Mouse (Mus musculus) forebrain, embryonic 14.5 days (tissue): ENCODE measurements around the gene Gga3. TPM values are rescaled to one million over a fixed set of nuclear protein-coding genes. Genes with fewer than 3 reads are reported as not detected.
A peak's percentile ranks its signal among the peaks of the same experiment; 100 is the strongest.

Source experiments
- ATAC-seq: fragments of 200-750 bp; cut with Nextera tagmentation; 2 replicates; pipeline ENCODE4 v1.8.0; 2017; ENCODE audit warnings: mild to moderate bottlenecking, moderate library complexity
- DNase-seq: peaks from one replicate; pipeline ENCODE4 v3.0.0-alpha.2; 2015; ENCODE audit warnings: low spot score
- H3K27ac ChIP-seq: fragments of 300-500 bp; sonication (generic); 2 replicates; pipeline ENCODE4 v1.5.1; 2014; ENCODE audit warnings: low read depth, mild to moderate bottlenecking, control low read depth, low read length, moderate library complexity
- H3K27me3 ChIP-seq: fragments of 300-500 bp; sonication (generic); replicated peaks from 2 replicates; pipeline ENCODE4 v1.6.1; 2014; ENCODE audit warnings: low read length, control low read depth, mixed read lengths; ENCODE audit not compliant: control insufficient read depth, insufficient read depth
- H3K36me3 ChIP-seq: fragments of 300-500 bp; sonication (generic); 2 replicates; pipeline ENCODE4 v1.6.1; 2014; ENCODE audit warnings: low read length, control low read depth; ENCODE audit not compliant: control insufficient read depth, insufficient read depth
- H3K4me1 ChIP-seq: fragments of 300-500 bp; sonication (generic); 2 replicates; pipeline ENCODE4 v1.6.1; 2014; ENCODE audit warnings: antibody characterized with exemption, low read length, control low read depth; ENCODE audit not compliant: control insufficient read depth, insufficient read depth
- H3K4me2 ChIP-seq: fragments of 300-500 bp; sonication (generic); 2 replicates; pipeline ENCODE4 v1.6.1; 2014; ENCODE audit warnings: mild to moderate bottlenecking, control low read depth, low read length
- H3K4me3 ChIP-seq: fragments of 300-500 bp; sonication (generic); 2 replicates; pipeline ENCODE4 v1.5.1; 2014; ENCODE audit warnings: low read depth, low read length, control low read depth
- H3K9ac ChIP-seq: fragments of 300-500 bp; sonication (generic); 2 replicates; pipeline ENCODE4 v1.6.1; 2014; ENCODE audit warnings: mild to moderate bottlenecking, low read length, control low read depth, moderate library complexity
- H3K9me3 ChIP-seq: fragments of 300-500 bp; sonication (generic); replicated peaks from 2 replicates; pipeline ENCODE4 v1.6.1; 2016; ENCODE audit warnings: low read length, control low read depth, mixed read lengths; ENCODE audit not compliant: control insufficient read depth
- WGBS: fragments of 180-500 bp; shearing (Covaris S2); extraction: QIAGEN DNeasy Blood & Tissue Kit; methylation state at CpG from one replicate; pipeline ENCODE4 v1.1.7; 2014; 5-methylcytosine and 5-hydroxymethylcytosine counted together
- polyA plus RNA-seq: library from polyadenylated mRNA; unstranded; fragments of >200 nt; fragmentation: Nextera tagmentation; extraction: Ambion mirVana; gene quantifications from 2 replicates; pipeline ENCODE4 v1.2.1, GENCODE M21; 2014

The Gga3 gene
- polyA plus RNA-seq, 1 experiment from 2014 or later, result 18.1 TPM

DNA sequence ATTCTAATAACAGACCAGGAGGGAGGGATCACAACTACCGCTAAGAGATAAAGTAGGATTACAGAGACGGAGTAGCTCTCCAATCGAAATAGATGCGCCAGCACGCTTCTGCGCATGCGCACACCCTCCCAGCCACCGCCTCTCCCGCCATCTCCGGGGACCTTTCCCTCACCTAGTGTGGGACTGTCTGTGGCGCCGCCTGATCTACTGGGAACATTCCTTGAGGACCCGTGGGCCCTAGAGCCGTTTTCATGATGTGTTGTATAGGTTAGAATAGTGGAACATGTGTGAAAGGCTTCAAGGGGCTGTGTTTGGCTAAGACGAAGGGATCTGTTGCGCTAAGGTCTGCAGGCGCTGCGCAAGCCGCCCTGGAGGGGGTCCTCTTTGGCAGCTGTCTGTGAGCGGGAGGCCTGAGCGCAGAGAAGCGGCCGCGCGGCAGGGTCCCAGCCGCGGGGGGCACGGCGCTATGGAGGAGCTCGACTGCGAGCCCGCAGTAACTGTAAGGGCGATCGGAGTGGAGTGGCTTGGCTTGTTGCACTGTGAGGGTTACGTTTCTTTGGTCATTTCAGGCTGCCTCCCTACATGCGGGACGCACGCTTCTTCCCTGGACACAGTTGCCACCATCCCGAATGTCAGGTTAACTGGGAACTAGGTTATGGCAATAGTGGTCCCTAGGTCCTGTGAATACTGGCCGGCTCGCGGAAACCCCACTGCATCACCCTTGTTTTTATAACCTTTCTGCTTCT is 39.6 kb downstream of the Gga3 start, which contains the start of gene Nup85:
TSS of gene Nup85 (plus strand) at position 371 of the 746 bp plus-strand sequence.
- H3K4me1 ChIP-seq, result peaks cover 7% of the 10 kb centered on the region; the same call in 1 of the 2 replicates
- peak within 1 kb of the TSS; percentile 82 for H3K4me2 ChIP-seq
- peak within 1 kb of the TSS; percentile 80 for H3K27ac ChIP-seq
- WGBS, result under 1% methylated on average over 42 of the region's 42 CpGs
- H3K27me3 ChIP-seq, result no peaks in the 10 kb centered on the region
- ATAC-seq (peak; percentile 96), DNase-seq (peak; percentile 98)
- H3K36me3 ChIP-seq, result peaks cover 32% of the 10 kb centered on the region
- peak within 1 kb of the TSS; percentile 81 for H3K4me3 ChIP-seq
- no peaks in the 10 kb centered on the region for H3K9me3 ChIP-seq
- peak within 1 kb of the TSS; percentile 77 for H3K9ac ChIP-seq

GRCm38 (mm10) chr11:115563406-115563805 is 40.4 kb downstream of the Gga3 start:
- DNase-seq (no peak), ATAC-seq (no peak)
- Histone ChIP-seq H3K36me3 (peaks cover 25% of the 10 kb centered on the region), H3K9me3 (no peaks in the 10 kb centered on the region), H3K27me3 (no peaks in the 10 kb centered on the region), H3K4me1 (peaks cover 7% of the 10 kb centered on the region; the same call in 1 of the 2 replicates), H3K4me2 (peak overlapping the region; percentile 82), H3K27ac (0 out of 2 replicates have a peak overlapping the region, but pooled peaks have one; percentile 80), H3K4me3 (peak overlapping the region; percentile 81), H3K9ac (peak overlapping the region; percentile 77)
- WGBS, result 54% methylated on average over 4 of the region's 4 CpGs

GRCm38 (mm10) chr11:115555717-115556116 is 48.1 kb downstream of the Gga3 start:
- 84% methylated on average over 17 of the region's 17 CpGs for WGBS
- no peaks in the 10 kb centered on the region for H3K36me3 ChIP-seq
- DNase-seq, result no peak

DNA sequence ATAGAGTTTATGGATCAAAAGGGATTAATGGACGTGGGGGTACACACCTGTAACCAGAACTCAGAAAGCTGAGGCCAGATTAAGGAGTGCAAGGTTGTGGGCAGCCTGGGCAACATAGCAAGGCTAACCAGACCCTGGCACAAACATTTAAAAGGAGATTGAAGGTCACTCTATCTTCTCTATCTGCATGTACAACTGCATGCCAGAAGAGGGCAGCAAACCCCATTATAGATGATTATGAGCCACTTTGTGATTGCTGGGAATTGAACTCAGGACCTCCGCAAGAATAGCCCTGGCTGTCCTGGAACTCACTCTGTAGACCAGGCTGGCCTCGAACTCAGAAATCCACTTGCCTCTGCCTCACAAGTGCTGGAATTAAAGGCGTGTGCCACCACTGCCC is 51.1 kb downstream of the Gga3 start:
- Histone ChIP-seq H3K27ac (no peak overlapping the region), H3K4me2 (no peak overlapping the region), H3K27me3 (no peaks in the 10 kb centered on the region), H3K9me3 (no peaks in the 10 kb centered on the region), H3K9ac (no peak overlapping the region), H3K4me3 (no peak overlapping the region), H3K36me3 (no peaks in the 10 kb centered on the region), H3K4me1 (no peaks in the 10 kb centered on the region)
- peak; percentile 7 for DNase-seq
- ATAC-seq, result no peak
- WGBS, result 60% methylated on average over 4 of the region's 4 CpGs

More at GRCm38 (mm10) chr11:115555717-115556116, 48.1 kb downstream of the Gga3 start:
- H3K27ac ChIP-seq, result no peak overlapping the region
- H3K4me3 ChIP-seq, result no peak overlapping the region
- no peak for ATAC-seq
- no peak overlapping the region for H3K4me2 ChIP-seq
- H3K4me1 ChIP-seq, result no peaks in the 10 kb centered on the region
- H3K9me3 ChIP-seq, result no peaks in the 10 kb centered on the region
- no peaks in the 10 kb centered on the region for H3K27me3 ChIP-seq
- no peak overlapping the region for H3K9ac ChIP-seq

GRCm38 (mm10) chr11:115543571-115543970 is 60.3 kb downstream of the Gga3 start:
- H3K4me1 ChIP-seq, result no peaks in the 10 kb centered on the region
- ATAC-seq (no peak), DNase-seq (no peak)
- H3K36me3 ChIP-seq, result no peaks in the 10 kb centered on the region
- no peak overlapping the region for H3K4me2 ChIP-seq
- H3K9ac ChIP-seq, result no peak overlapping the region
- WGBS, result 82% methylated on average over 4 of the region's 4 CpGs
- no peaks in the 10 kb centered on the region for H3K27me3 ChIP-seq
- no peak overlapping the region for H3K4me3 ChIP-seq
- H3K9me3 ChIP-seq, result no peaks in the 10 kb centered on the region
- H3K27ac ChIP-seq, result no peak overlapping the region

DNA sequence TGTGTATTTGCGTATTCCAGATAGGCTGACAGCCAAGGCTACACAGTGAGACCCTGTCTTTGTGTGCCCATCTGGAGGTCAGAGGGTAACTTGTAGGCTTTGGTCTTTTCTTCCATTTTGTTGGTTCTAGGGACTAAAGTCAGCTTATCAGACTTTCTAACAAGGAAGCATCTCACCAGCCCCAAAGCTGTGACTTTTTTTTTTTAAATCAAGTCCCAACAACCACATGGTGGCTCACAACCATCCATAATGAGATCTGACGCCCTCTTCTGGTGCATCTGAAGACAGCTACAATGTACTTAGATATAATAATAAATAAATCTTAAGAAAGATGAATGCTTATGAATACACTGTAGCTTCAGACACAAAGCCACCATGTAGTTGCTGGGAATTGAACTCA is 65.8 kb downstream of the Gga3 start:
- no peaks in the 10 kb centered on the region for H3K27me3 ChIP-seq
- H3K4me2 ChIP-seq, result no peak overlapping the region
- WGBS, result 56% methylated on average over 2 of the region's 2 CpGs
- H3K9me3 ChIP-seq, result no peaks in the 10 kb centered on the region
- H3K4me3 ChIP-seq, result no peak overlapping the region
- no peak overlapping the region for H3K27ac ChIP-seq
- no peak for ATAC-seq
- H3K9ac ChIP-seq, result no peak overlapping the region
- H3K36me3 ChIP-seq, result peaks cover 13% of the 10 kb centered on the region
- DNase-seq, result no peak
- peaks cover 14% of the 10 kb centered on the region for H3K4me1 ChIP-seq

DNA sequence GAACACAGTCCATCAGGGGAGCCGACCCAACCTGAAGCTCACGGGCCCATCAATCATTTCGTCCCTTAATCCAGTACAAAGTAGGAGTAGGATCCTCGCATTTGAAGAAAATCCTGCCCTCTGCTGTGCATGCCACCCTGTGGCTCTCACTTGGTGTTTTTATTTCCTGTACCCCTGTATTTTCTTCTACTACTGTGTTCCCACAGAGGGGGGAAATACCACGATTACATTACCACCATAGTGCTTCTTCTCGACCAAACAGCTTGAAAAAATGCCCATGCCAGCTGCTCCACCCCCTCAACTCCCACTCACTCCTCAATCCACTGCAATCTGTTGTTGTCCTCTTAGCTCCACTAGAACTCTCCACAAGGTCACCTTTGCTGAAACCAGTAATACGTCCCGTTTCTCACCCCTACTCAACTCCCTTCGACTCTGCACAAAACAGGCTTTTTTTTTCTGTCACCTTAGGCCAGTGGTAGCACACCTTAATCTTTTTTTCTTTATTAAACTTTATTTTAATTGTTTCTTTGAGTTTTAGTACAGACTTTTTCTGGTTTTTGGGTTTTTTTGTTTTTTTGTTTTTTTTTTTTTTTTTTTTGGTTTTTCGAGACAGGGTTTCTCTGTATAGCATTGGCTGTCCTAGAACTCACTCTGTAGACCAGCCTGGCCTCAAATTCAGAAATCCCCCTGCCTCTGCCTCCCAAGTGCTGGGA is 66.8 kb downstream of the Gga3 start:
- H3K4me3 ChIP-seq, result 0 out of 2 replicates have a peak overlapping the region, but pooled peaks have one; percentile 91
- H3K4me1 ChIP-seq, result peaks cover 14% of the 10 kb centered on the region
- DNase-seq, result no peak
- ATAC-seq, result 0 out of 2 replicates have a peak, but pooled peaks have one; percentile 4
- H3K27ac ChIP-seq, result peak overlapping the region; percentile 99
- 88% methylated on average over 10 of the region's 10 CpGs for WGBS
- H3K4me2 ChIP-seq, result peak overlapping the region; percentile 53
- H3K36me3 ChIP-seq, result peaks cover 24% of the 10 kb centered on the region
- H3K27me3 ChIP-seq, result no peaks in the 10 kb centered on the region
- no peaks in the 10 kb centered on the region for H3K9me3 ChIP-seq
- H3K9ac ChIP-seq, result no peak overlapping the region; the same call in 1 of the 2 replicates

DNA sequence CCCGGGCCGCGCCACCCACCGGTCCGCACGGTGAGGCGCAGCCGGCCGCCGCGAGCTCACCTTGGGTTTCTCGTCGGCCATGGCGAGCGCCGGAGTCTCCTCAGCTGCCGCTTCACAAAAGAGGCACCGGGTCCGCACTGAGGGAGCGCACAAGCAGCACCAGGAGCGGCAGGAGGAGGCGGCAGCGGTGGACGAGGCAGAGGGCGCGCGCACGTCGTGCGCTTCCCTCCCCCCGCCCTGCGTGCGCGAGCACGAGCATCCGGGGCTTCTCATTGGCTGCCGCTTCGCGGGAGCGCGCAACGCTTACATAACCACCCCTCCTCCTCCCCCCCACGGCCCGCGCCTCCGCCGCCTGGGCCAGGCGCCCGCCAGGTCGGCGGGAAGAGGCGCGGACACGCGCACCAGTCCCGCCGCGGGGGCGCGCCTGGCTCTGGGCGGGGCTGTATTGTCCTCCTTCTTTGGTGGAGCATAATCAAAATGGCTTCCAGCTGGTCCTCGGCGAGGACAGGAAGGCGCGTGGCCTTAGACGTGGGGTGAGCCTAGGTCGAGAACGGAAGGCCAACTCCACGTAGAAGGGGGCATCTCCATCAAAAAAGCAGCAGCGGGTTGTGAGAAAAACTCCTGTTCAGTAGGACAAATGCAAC is 67.7 kb downstream of the Gga3 start, which contains the start of gene Sumo2:
TSS of gene Sumo2 (minus strand) at position 239 of the 644 bp plus-strand sequence.
- 1% methylated on average over 37 of the region's 70 CpGs for WGBS
- Histone ChIP-seq H3K27me3 (no peaks in the 10 kb centered on the region), H3K4me2 (peak within 1 kb of the TSS; percentile 87), H3K4me3 (peak within 1 kb of the TSS; percentile 91), H3K27ac (peak within 1 kb of the TSS; percentile 99), H3K9me3 (no peaks in the 10 kb centered on the region), H3K9ac (peak within 1 kb of the TSS; percentile 97), H3K4me1 (peaks cover 14% of the 10 kb centered on the region), H3K36me3 (peaks cover 32% of the 10 kb centered on the region)
- ATAC-seq (peak; percentile 93), DNase-seq (peak; percentile 98)
